Mouse (Mus musculus) forebrain, embryonic 13.5 days (tissue): ENCODE data around the gene Ifi209. TPM values are rescaled to one million over a fixed set of nuclear protein-coding genes. Genes with fewer than 3 reads are reported as not detected.

Experiments
- ATAC-seq: fragments of 200-750 bp; cut with Nextera tagmentation; 2 replicates; pipeline ENCODE4 v1.8.0; 2017
- H3K27ac ChIP-seq: fragments of 300-500 bp; sonication (generic); 2 replicates; pipeline ENCODE4 v1.5.1; 2015; ENCODE audit warnings: inconsistent platforms, mild to moderate bottlenecking, moderate library complexity
- H3K27me3 ChIP-seq: fragments of 300-500 bp; sonication (generic); 2 replicates; pipeline ENCODE4 v1.6.1; 2015; ENCODE audit warnings: mild to moderate bottlenecking, inconsistent platforms
- H3K36me3 ChIP-seq: fragments of 300-500 bp; sonication (generic); 2 replicates; pipeline ENCODE4 v1.6.1; 2015; ENCODE audit warnings: mild to moderate bottlenecking, inconsistent platforms; ENCODE audit not compliant: poor library complexity, severe bottlenecking
- H3K4me1 ChIP-seq: fragments of 300-500 bp; sonication (generic); 2 replicates; pipeline ENCODE4 v1.6.1; 2015; ENCODE audit warnings: inconsistent platforms
- H3K4me2 ChIP-seq: fragments of 300-500 bp; sonication (generic); 2 replicates; pipeline ENCODE4 v1.6.1; 2015; ENCODE audit warnings: inconsistent platforms, mild to moderate bottlenecking, moderate library complexity
- H3K4me3 ChIP-seq: fragments of 300-500 bp; sonication (generic); 2 replicates; pipeline ENCODE4 v1.5.1; 2015; ENCODE audit warnings: mild to moderate bottlenecking, inconsistent platforms
- H3K9ac ChIP-seq: fragments of 300-500 bp; sonication (generic); 2 replicates; pipeline ENCODE4 v1.6.1; 2015; ENCODE audit warnings: mild to moderate bottlenecking, inconsistent platforms
- H3K9me3 ChIP-seq: fragments of 300-500 bp; sonication (generic); replicated peaks from 2 replicates; pipeline ENCODE4 v1.6.1; 2016; ENCODE audit warnings: inconsistent platforms
- WGBS: fragments of 180-500 bp; shearing (Covaris S2); methylation state at CpG from one replicate; pipeline ENCODE4 v1.1.7; 2015; 5-methylcytosine and 5-hydroxymethylcytosine counted together
- microRNA-seq: library from miRNA; unstranded; fragments of <30 nt; microRNA quantifications from one replicate; pipeline ENCODE4, GENCODE M21; 2016
- polyA plus RNA-seq: library from polyadenylated mRNA; unstranded; fragments of >200 nt; fragmentation: Nextera tagmentation; extraction: Ambion mirVana; gene quantifications from 2 replicates; pipeline ENCODE4 v1.2.1, GENCODE M21; 2015

Gene Ifi209
- polyA plus RNA-seq, 1 experiment from 2014 or later = not detected

GRCm38 (mm10) chr1:173694270-173694669 lies 63.6 kb downstream of the Ifi209 start:
- WGBS = 93% methylated on average over 1 of the region's 1 CpGs
- no peak for ATAC-seq
- Histone ChIP-seq H3K4me1 (no peaks in the 10 kb centered on the region), H3K27ac (no peak overlapping the region), H3K9ac (no peak overlapping the region), H3K9me3 (no peaks in the 10 kb centered on the region), H3K36me3 (no peaks in the 10 kb centered on the region), H3K4me3 (no peak overlapping the region), H3K27me3 (no peaks in the 10 kb centered on the region), H3K4me2 (no peak overlapping the region)

Small RNA genes within 50 kb of the gene (microRNA-seq; reads per million reads assigned to microRNA genes)
- gene Gm44339 = not detected

Other genes with a start within 250 kb of the Ifi209 start
- not detected in 2 replicates for gene Ifi206, start 139.9 kb upstream of the Ifi209 start, polyA plus RNA-seq
- gene Ifi214, start 95.0 kb upstream of the Ifi209 start, polyA plus RNA-seq = not detected in 2 replicates
- gene Ifi213, start 31.6 kb upstream of the Ifi209 start, polyA plus RNA-seq = not detected in 2 replicates
- not detected in 2 replicates for gene Ifi208, start 42.8 kb downstream of the Ifi209 start, polyA plus RNA-seq
- 0.15 and 0.19 TPM in 2 replicates for gene Ifi207, start 110.8 kb downstream of the Ifi209 start, polyA plus RNA-seq
- 0.28 and 0.37 TPM in 2 replicates for gene Ifi204, start 136.0 kb downstream of the Ifi209 start, polyA plus RNA-seq